10 mouse cellular contexts compared by ENCODE assay signal in the genomic region with DNA sequence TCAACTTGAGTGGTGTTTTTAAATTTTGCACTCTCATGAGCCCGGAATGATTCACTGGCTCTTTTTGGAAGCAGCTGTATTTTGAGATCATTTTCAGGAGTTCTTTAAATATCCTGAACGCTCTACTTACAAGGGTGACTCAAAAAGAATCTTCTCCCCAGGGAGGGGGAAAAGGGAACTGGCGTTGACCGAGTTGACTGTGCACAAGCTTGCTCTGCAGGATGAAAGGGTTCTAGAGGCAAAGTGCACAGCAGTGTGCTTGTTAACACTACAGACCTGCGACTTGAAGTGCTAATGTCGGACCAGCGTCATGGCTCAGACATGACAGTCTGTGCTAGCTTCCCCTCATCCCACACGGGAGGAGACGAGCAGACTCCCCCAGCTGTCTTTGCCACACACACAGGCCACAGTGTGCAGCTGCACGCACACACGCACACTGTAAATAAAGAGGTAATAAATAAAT. TPM values are rescaled to one million over a fixed set of nuclear protein-coding genes. Genes with fewer than 3 reads are reported as not detected.
DNase-seq lines count a peak whose midpoint lies in the region; ATAC-seq and TF ChIP-seq lines count a peak whose summit lies in the region.
"Had no signal": no experiment of that assay in that cellular context is flagged by ENCODE, and none has a peak within 500 bp of the region (broad histone marks: within the 10 kb centered on the region; RNA-seq: fewer than 3 reads in every experiment).

No protein-coding gene starts in this region.

- H3K4me3 ChIP-seq in megakaryocyte, embryonic 14.5 days (replicated peaks), result peak overlapping the region; percentile 71
- H3K4me3 ChIP-seq in left cerebral cortex, adult 2 months, result no peak overlapping the region
- no peak overlapping the region for H3K4me3 ChIP-seq in midbrain, embryonic 13.5 days (replicated peaks)
- no peak overlapping the region for H3K4me3 ChIP-seq in midbrain, embryonic 16.5 days (ENCODE audit: low read depth, low read length)
- H3K4me3 ChIP-seq: embryonic facial prominence, embryonic 15.5 days had no signal

- no peaks in the 10 kb centered on the region for H3K36me3 ChIP-seq in megakaryocyte, embryonic 14.5 days (replicated peaks; ENCODE audit: low read length)
- no peaks in the 10 kb centered on the region for H3K36me3 ChIP-seq in midbrain, embryonic 13.5 days
- no peaks in the 10 kb centered on the region for H3K36me3 ChIP-seq in midbrain, embryonic 16.5 days (ENCODE audit: control insufficient read depth, insufficient read depth, low read length)
- H3K36me3 ChIP-seq: embryonic facial prominence, embryonic 15.5 days had no signal

- no peak overlapping the region for H3K9ac ChIP-seq in midbrain, embryonic 13.5 days (replicated peaks)
- no peak overlapping the region for H3K9ac ChIP-seq in midbrain, embryonic 16.5 days (ENCODE audit: low read depth, low read length)
- H3K9ac ChIP-seq: embryonic facial prominence, embryonic 15.5 days had no signal

- ATAC-seq in megakaryocyte, adult 5-6 weeks (ENCODE audit: poor library complexity, severe bottlenecking), result no peak
- ATAC-seq in midbrain, embryonic 13.5 days, result no peak
- no peak for ATAC-seq in midbrain, embryonic 16.5 days

- no peak overlapping the region for H3K4me2 ChIP-seq in midbrain, embryonic 13.5 days (replicated peaks)
- no peak overlapping the region for H3K4me2 ChIP-seq in midbrain, embryonic 16.5 days (ENCODE audit: low read length)
- H3K4me2 ChIP-seq: embryonic facial prominence, embryonic 15.5 days had no signal

- WGBS in midbrain, embryonic 13.5 days, result 77% methylated on average over 11 of the region's 11 CpGs
- WGBS in midbrain, embryonic 16.5 days, result 68% methylated on average over 11 of the region's 11 CpGs

- peaks cover 7% of the 10 kb centered on the region for H3K27me3 ChIP-seq in megakaryocyte, embryonic 14.5 days (replicated peaks)
- no peaks in the 10 kb centered on the region for H3K27me3 ChIP-seq in midbrain, embryonic 13.5 days
- no peaks in the 10 kb centered on the region for H3K27me3 ChIP-seq in midbrain, embryonic 16.5 days (ENCODE audit: control insufficient read depth, insufficient read depth, low read depth, low read length)
- H3K27me3 ChIP-seq: embryonic facial prominence, embryonic 15.5 days had no signal

- peak; percentile 48 for DNase-seq in adrenal gland, adult 2 months
- DNase-seq in adrenal gland, postnatal 4 days (ENCODE audit: low spot score in 2 of 2), result no peak
- peak in 1 of 2 experiments; percentile 15 for DNase-seq in left cerebral cortex, adult 2 months (ENCODE audit: extremely low spot score in 1 of 2, low spot score in 2 of 2)
- no peak for DNase-seq in lung, adult 18-20 months
- DNase-seq: thymus, adult 18-20 months had no signal

- H3K9me3 ChIP-seq in megakaryocyte, embryonic 14.5 days, result no peaks in the 10 kb centered on the region
- no peaks in the 10 kb centered on the region for H3K9me3 ChIP-seq in midbrain, embryonic 13.5 days
- H3K9me3 ChIP-seq in midbrain, embryonic 16.5 days (replicated peaks; ENCODE audit: control insufficient read depth, low read length, poor library complexity, severe bottlenecking), result no peaks in the 10 kb centered on the region
- H3K9me3 ChIP-seq: embryonic facial prominence, embryonic 15.5 days had no signal

- TF ChIP-seq CTCF in left cerebral cortex, adult 2 months (IDR thresholded peaks at IDR 0.05), result no peak

- peak overlapping the region; percentile 66 for H3K27ac ChIP-seq in left cerebral cortex, adult 2 months
- no peak overlapping the region for H3K27ac ChIP-seq in midbrain, embryonic 13.5 days
- no peak overlapping the region for H3K27ac ChIP-seq in midbrain, embryonic 16.5 days (ENCODE audit: low read length)
- H3K27ac ChIP-seq: embryonic facial prominence, embryonic 15.5 days had no signal

- peaks cover 8% of the 10 kb centered on the region for H3K4me1 ChIP-seq in megakaryocyte, embryonic 14.5 days
- no peaks in the 10 kb centered on the region for H3K4me1 ChIP-seq in midbrain, embryonic 13.5 days (replicated peaks)
- no peaks in the 10 kb centered on the region for H3K4me1 ChIP-seq in midbrain, embryonic 16.5 days (ENCODE audit: control insufficient read depth, insufficient read depth, low read length)
- H3K4me1 ChIP-seq: embryonic facial prominence, embryonic 15.5 days had no signal

- intact Hi-C loops in left cerebral cortex, adult 2 months (cut with DNase I), result loop anchor here (2.0 kb wide), 1 partner anchor 77 kb away; a partner anchor contains a TSS

RNA-seq across cellular contexts. Expression of a gene that starts 26.0 kb away (rescaled TPM):
- 10 to 100 TPM; 38.9 to 46.1 TPM for total RNA-seq in adrenal gland, adult 2 months (2021)
- polyA plus RNA-seq in adrenal gland, adult 2 months (2012; rRNA removed), result 153 and 204 TPM in 2 replicates
- total RNA-seq in adrenal gland, postnatal 4 days (2021), result 10 to 100 TPM; 37.5 to 39.1 TPM
- 23.1 and 24.3 TPM in 2 replicates for polyA plus RNA-seq in megakaryocyte, embryonic 14.5 days (2012; ENCODE audit: insufficient read depth, low replicate concordance)
- total RNA-seq in megakaryocyte, adult 5-6 weeks (2015), result 44.3 and 52.5 TPM in 2 replicates
- total RNA-seq in megakaryocyte, adult 5-6 weeks (2017), result 18.4 and 18.8 TPM in 2 replicates
- total RNA-seq in left cerebral cortex, adult 2 months (2021), result 10 to 100 TPM; 30.4 to 30.7 TPM
- polyA plus RNA-seq in midbrain, embryonic 13.5 days (2015; fragmentation: Nextera tagmentation; extraction: Ambion mirVana), result 53.9 TPM in 2 replicates
- polyA plus RNA-seq in midbrain, embryonic 16.5 days (2015; fragmentation: Nextera tagmentation; extraction: Ambion mirVana), result 45.4 and 46.6 TPM in 2 replicates

RNA-seq across cellular contexts. Expression of a gene that starts 31.5 kb away (rescaled TPM):
- total RNA-seq in adrenal gland, adult 2 months (2021), result 10 to 100 TPM; 64.7 to 83.4 TPM
- polyA plus RNA-seq in adrenal gland, adult 2 months (2012; rRNA removed), result 45.6 and 62.0 TPM in 2 replicates
- 100 to 1,000 TPM; 141 to 161 TPM for total RNA-seq in adrenal gland, postnatal 4 days (2021)
- 6.9 and 19.1 TPM in 2 replicates for polyA plus RNA-seq in megakaryocyte, embryonic 14.5 days (2012; ENCODE audit: insufficient read depth, low replicate concordance)
- 619 and 646 TPM in 2 replicates for total RNA-seq in megakaryocyte, adult 5-6 weeks (2015)
- total RNA-seq in megakaryocyte, adult 5-6 weeks (2017), result 482 and 494 TPM in 2 replicates
- total RNA-seq in left cerebral cortex, adult 2 months (2021), result 10 to 100 TPM; 44.5 to 49.6 TPM
- 157 and 166 TPM in 2 replicates for polyA plus RNA-seq in midbrain, embryonic 13.5 days (2015; fragmentation: Nextera tagmentation; extraction: Ambion mirVana)
- polyA plus RNA-seq in midbrain, embryonic 16.5 days (2015; fragmentation: Nextera tagmentation; extraction: Ambion mirVana), result 88.2 and 94.7 TPM in 2 replicates

RNA-seq across cellular contexts. Expression of a gene that starts 41.3 kb away (rescaled TPM):
- 10 to 100 TPM; 77.4 to 80.9 TPM for total RNA-seq in adrenal gland, adult 2 months (2021)
- polyA plus RNA-seq in adrenal gland, adult 2 months (2012; rRNA removed), result 44.0 and 48.9 TPM in 2 replicates
- 10 to 100 TPM; 63.3 to 77.3 TPM for total RNA-seq in adrenal gland, postnatal 4 days (2021)
- 13.8 and 21.9 TPM in 2 replicates for polyA plus RNA-seq in megakaryocyte, embryonic 14.5 days (2012; ENCODE audit: insufficient read depth, low replicate concordance)
- 17.9 and 32.0 TPM in 2 replicates for total RNA-seq in megakaryocyte, adult 5-6 weeks (2015)
- 24.4 and 26.3 TPM in 2 replicates for total RNA-seq in megakaryocyte, adult 5-6 weeks (2017)
- 100 to 1,000 TPM; 262 to 266 TPM for total RNA-seq in left cerebral cortex, adult 2 months (2021)
- 24.4 and 28.4 TPM in 2 replicates for polyA plus RNA-seq in midbrain, embryonic 13.5 days (2015; fragmentation: Nextera tagmentation; extraction: Ambion mirVana)
- polyA plus RNA-seq in midbrain, embryonic 16.5 days (2015; fragmentation: Nextera tagmentation; extraction: Ambion mirVana), result 40.1 and 40.3 TPM in 2 replicates
